Mouse (Mus musculus) right cerebral cortex, adult 2 months (tissue): Measurements from ENCODE around the gene Knstrn.

ENCODE experiments used
- DNase-seq, 2 experiments: peaks; one replicate each; pipeline ENCODE4 v3.0.0; 2021 to 2022; ENCODE audit warnings: low spot score in 2 of 2

Knstrn gene

GRCm38 (mm10) chr2:118813981-118814836 is at the start of gene Knstrn:
Gene Knstrn, plus strand, starts transcription at chr2:118814003.
- DNase-seq: peak; percentile 83 to 90

- peak; percentile 60 to 64 for DNase-seq
Observed at GRCm38 (mm10) chr2:118764094-118764831, 49.5 kb upstream of the Knstrn start.

GRCm38 (mm10) chr2:118764875-118765274 is 48.9 kb upstream of the Knstrn start:
- no peak for DNase-seq

- no peak for DNase-seq
Observed at GRCm38 (mm10) chr2:118766041-118767033, 47.5 kb upstream of the Knstrn start.

- DNase-seq: no peak
Observed at GRCm38 (mm10) chr2:118772158-118772874, 41.5 kb upstream of the Knstrn start, which contains the start of gene Phgr1. Gene Phgr1, plus strand, starts transcription at chr2:118772769.

GRCm38 (mm10) chr2:118774536-118774935 is 39.3 kb upstream of the Knstrn start:
- no peak for DNase-seq

- peak in 1 of 2 experiments; percentile 47 for DNase-seq
Observed at GRCm38 (mm10) chr2:118775396-118775795, 38.4 kb upstream of the Knstrn start.

GRCm38 (mm10) chr2:118775846-118776245 is 38.0 kb upstream of the Knstrn start:
- DNase-seq: peak; percentile 71 to 74

GRCm38 (mm10) chr2:118776295-118776694 is 37.5 kb upstream of the Knstrn start:
- DNase-seq: no peak

GRCm38 (mm10) chr2:118778418-118778817 is 35.4 kb upstream of the Knstrn start:
- DNase-seq: no peak

- no peak for DNase-seq
Observed at GRCm38 (mm10) chr2:118779065-118779464, 34.7 kb upstream of the Knstrn start.

GRCm38 (mm10) chr2:118779504-118780480 is 34.0 kb upstream of the Knstrn start, which contains the start of gene Disp2:
Gene Disp2, plus strand, starts transcription at chr2:118779719.
- DNase-seq: peak; percentile 96

GRCm38 (mm10) chr2:118781115-118781514 is 32.7 kb upstream of the Knstrn start:
- no peak for DNase-seq

- DNase-seq: no peak
Observed at GRCm38 (mm10) chr2:118782303-118782702, 31.5 kb upstream of the Knstrn start.

GRCm38 (mm10) chr2:118783093-118783492 is 30.7 kb upstream of the Knstrn start:
- DNase-seq: no peak

- DNase-seq: no peak
Observed at GRCm38 (mm10) chr2:118783663-118784062, 30.1 kb upstream of the Knstrn start.

- no peak for DNase-seq
Observed at GRCm38 (mm10) chr2:118786525-118786924, 27.3 kb upstream of the Knstrn start.

- DNase-seq: no peak
Observed at GRCm38 (mm10) chr2:118789501-118789900, 24.3 kb upstream of the Knstrn start.

GRCm38 (mm10) chr2:118790221-118790550 is 23.6 kb upstream of the Knstrn start:
- DNase-seq: no peak
